Mouse (Mus musculus): Measurements from ENCODE around the gene B3gnt2. TPM values are rescaled to one million over a fixed set of nuclear protein-coding genes. Genes with fewer than 3 reads are reported as not detected.

B3gnt2 gene
- polyA plus RNA-seq, 1 experiment = 13.1 TPM

DNA sequence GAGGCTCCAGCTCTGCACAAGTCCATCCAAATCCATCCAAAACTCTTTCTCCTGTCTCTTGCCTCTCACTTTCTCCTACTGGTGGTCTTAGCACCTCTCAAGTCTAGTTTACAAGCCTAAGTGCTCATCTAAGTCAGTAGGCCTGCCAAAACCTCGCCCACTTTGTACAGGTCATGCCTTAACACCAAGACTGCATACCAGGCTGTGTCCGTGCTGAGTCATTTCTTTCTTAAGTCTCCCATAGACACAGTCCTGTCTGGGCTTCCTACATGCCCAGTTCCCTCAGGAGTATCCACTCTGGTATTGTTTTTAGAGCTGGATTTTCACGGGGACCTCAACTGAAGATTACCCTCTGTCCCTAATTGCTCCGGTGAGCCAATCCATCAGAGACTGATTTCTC is 127.9 kb downstream of the B3gnt2 start:
- TF ChIP-seq TCF12 (IDR thresholded peaks at IDR 0.05; ENCODE audit: insufficient read depth, poor library complexity, severe bottlenecking) = no peak
- Histone ChIP-seq H3K4me2 (ENCODE audit: low read depth) (peak overlapping the region; percentile 19), H3K36me3 (ENCODE audit: control insufficient read depth, insufficient read depth) (no peaks in the 10 kb centered on the region), H3ac (ENCODE audit: control insufficient read depth, insufficient read length) (no peak overlapping the region), H3K4me3 (no peak overlapping the region), H3K27me3 (ENCODE audit: control insufficient read depth, insufficient read depth, insufficient read length) (no peaks in the 10 kb centered on the region), H3K79me2 (ENCODE audit: control insufficient read depth, insufficient read depth) (no peaks in the 10 kb centered on the region)

DNA sequence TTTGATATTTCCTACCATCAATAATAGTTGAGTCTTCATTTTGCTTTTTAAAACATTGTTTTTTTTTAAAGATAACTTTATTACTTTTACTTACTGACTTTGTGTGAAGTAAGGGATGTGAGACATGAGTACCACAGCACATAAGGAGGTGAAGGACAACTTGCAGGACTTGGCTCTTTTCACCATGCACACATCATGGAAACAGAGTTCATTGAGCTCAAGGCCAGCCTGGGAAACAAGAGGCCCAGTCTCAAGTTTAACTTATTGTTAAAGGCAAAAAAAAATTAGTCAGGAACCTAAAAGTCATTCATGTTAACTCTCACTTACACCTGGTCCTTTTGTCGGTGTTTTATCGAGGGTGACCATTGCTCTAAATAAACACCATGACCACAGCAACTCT is 137.7 kb downstream of the B3gnt2 start:
- TF ChIP-seq SRF (IDR thresholded peaks at IDR 0.05; ENCODE audit: control insufficient read depth, insufficient read length, low read depth) = no peak
- TF ChIP-seq CEBPB (IDR thresholded peaks at IDR 0.05; ENCODE audit: insufficient read depth, poor library complexity, severe bottlenecking) = no peak
- no peak for TF ChIP-seq POLR2AphosphoS2 (IDR thresholded peaks at IDR 0.05; ENCODE audit: insufficient read length, low read depth)
- no peak for TF ChIP-seq USF1 (IDR thresholded peaks at IDR 0.05; ENCODE audit: low read depth)
- no peaks in the 10 kb centered on the region for H3K36me3 ChIP-seq (ENCODE audit: control insufficient read depth, insufficient read depth)
- no peak overlapping the region for H3K4me3 ChIP-seq
- no peaks in the 10 kb centered on the region for H3K27me3 ChIP-seq (ENCODE audit: control insufficient read depth, insufficient read depth, insufficient read length)
- H3ac ChIP-seq (ENCODE audit: control insufficient read depth, insufficient read length) = no peak overlapping the region
- no peaks in the 10 kb centered on the region for H3K79me2 ChIP-seq (ENCODE audit: control insufficient read depth, insufficient read depth)
- no peak overlapping the region for H3K4me2 ChIP-seq (ENCODE audit: low read depth)

DNA sequence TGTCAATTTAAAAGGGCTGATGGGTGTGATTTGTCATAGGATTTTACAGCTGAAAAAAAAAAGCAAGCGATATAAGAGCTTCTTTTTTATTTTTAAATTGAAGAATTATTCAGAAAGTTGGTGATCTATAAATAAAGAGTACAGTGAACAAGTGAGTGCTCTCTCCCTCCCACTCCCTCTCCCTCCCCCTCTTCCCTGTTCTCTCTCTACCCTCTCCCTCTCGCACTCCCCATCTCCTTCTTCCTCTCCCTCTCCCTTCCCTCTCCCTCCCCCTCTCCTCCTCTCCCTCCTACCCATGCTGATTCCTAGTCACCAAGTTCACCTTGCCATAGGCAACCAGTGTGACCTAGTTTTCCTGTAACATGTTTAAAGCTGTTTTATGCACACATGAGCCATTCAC is 140.7 kb downstream of the B3gnt2 start:
- Histone ChIP-seq H3ac (ENCODE audit: control insufficient read depth, insufficient read length) (no peak overlapping the region), H3K27me3 (ENCODE audit: control insufficient read depth, insufficient read depth, insufficient read length) (no peaks in the 10 kb centered on the region), H3K4me3 (no peak overlapping the region), H3K79me2 (ENCODE audit: control insufficient read depth, insufficient read depth) (no peaks in the 10 kb centered on the region), H3K4me2 (ENCODE audit: low read depth) (peak overlapping the region; percentile 25), H3K36me3 (ENCODE audit: control insufficient read depth, insufficient read depth) (no peaks in the 10 kb centered on the region)
- TF ChIP-seq POLR2AphosphoS2 (IDR thresholded peaks at IDR 0.05; ENCODE audit: insufficient read length, low read depth) (no peak), TCF3 (IDR thresholded peaks at IDR 0.05; ENCODE audit: insufficient read length, low read depth) (no peak), MAX (IDR thresholded peaks at IDR 0.05; ENCODE audit: low read depth) (no peak), REST (IDR thresholded peaks at IDR 0.05; ENCODE audit: insufficient read depth, insufficient read length) (no peak), SRF (IDR thresholded peaks at IDR 0.05; ENCODE audit: control insufficient read depth, insufficient read length, low read depth) (no peak), TCF12 (IDR thresholded peaks at IDR 0.05; ENCODE audit: insufficient read depth, poor library complexity, severe bottlenecking) (no peak), MYOG (IDR thresholded peaks at IDR 0.05; ENCODE audit: control insufficient read depth in 1 of 3, insufficient read depth in 1 of 3, insufficient read length in 2 of 3, low read depth in 2 of 3) (no peak), USF1 (IDR thresholded peaks at IDR 0.05; ENCODE audit: low read depth) (no peak)

DNA sequence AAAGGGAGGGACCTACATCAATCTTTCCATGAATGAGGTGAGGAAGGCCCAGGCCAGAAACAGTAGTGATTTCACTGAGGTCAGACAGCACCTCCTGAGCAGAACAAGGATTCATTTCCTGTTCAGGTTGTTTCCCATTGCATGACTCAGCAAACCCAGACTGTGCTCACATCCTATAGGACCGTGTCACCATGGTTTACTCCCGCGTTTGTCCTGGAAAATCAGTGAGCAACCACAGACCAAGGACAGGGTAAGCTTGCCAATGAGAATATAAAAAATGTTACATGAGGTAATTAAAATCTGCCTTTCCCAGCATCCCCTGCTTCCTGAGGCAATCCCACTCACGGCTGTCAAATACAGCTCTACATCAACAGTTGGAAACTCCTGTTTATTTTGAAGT is 141.2 kb downstream of the B3gnt2 start:
- Histone ChIP-seq H3K27me3 (ENCODE audit: control insufficient read depth, insufficient read depth, insufficient read length) (no peaks in the 10 kb centered on the region), H3K79me2 (ENCODE audit: control insufficient read depth, insufficient read depth) (no peaks in the 10 kb centered on the region), H3K36me3 (ENCODE audit: control insufficient read depth, insufficient read depth) (no peaks in the 10 kb centered on the region), H3K4me2 (ENCODE audit: low read depth) (peak overlapping the region; percentile 25), H3K4me3 (no peak overlapping the region), H3ac (ENCODE audit: control insufficient read depth, insufficient read length) (no peak overlapping the region)
- TF ChIP-seq CEBPB (IDR thresholded peaks at IDR 0.05; ENCODE audit: insufficient read depth, poor library complexity, severe bottlenecking) (no peak), E2F4 (IDR thresholded peaks at IDR 0.05; ENCODE audit: insufficient read depth) (no peak), TCF12 (IDR thresholded peaks at IDR 0.05; ENCODE audit: insufficient read depth, poor library complexity, severe bottlenecking) (no peak), SRF (IDR thresholded peaks at IDR 0.05; ENCODE audit: control insufficient read depth, insufficient read length, low read depth) (no peak)

DNA sequence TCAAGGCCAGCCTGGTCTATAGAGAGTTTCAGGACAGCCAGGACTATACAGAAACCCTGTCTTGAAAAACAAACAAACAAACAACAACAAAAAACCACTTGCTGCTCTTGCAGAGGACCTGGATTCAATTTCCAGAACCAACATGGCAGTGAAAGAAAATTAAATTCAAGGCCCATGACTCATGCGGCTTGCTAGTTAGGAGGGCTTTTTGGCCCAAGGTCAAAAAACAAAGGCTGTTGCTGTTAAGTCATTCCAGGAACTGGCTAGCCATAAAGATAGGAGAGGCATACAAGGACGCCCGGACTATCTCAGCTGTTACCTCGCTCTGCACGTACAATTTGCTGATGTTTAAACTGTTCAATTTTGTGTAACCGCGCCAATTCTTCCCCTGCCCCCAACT is 142.7 kb downstream of the B3gnt2 start:
- Histone ChIP-seq H3K4me3 (no peak overlapping the region), H3K27me3 (ENCODE audit: control insufficient read depth, insufficient read depth, insufficient read length) (no peaks in the 10 kb centered on the region), H3K36me3 (ENCODE audit: control insufficient read depth, insufficient read depth) (no peaks in the 10 kb centered on the region), H3K79me2 (ENCODE audit: control insufficient read depth, insufficient read depth) (no peaks in the 10 kb centered on the region), H3ac (ENCODE audit: control insufficient read depth, insufficient read length) (no peak overlapping the region), H3K4me2 (ENCODE audit: low read depth) (no peak overlapping the region)
- TF ChIP-seq MAX (IDR thresholded peaks at IDR 0.05; ENCODE audit: low read depth) (no peak), TCF3 (IDR thresholded peaks at IDR 0.05; ENCODE audit: insufficient read length, low read depth) (no peak), USF1 (IDR thresholded peaks at IDR 0.05; ENCODE audit: low read depth) (no peak), POLR2A (IDR thresholded peaks at IDR 0.05; ENCODE audit: insufficient read length, low read depth) (no peak), MYOG (IDR thresholded peaks at IDR 0.05; ENCODE audit: control insufficient read depth in 1 of 3, insufficient read depth in 1 of 3, insufficient read length in 2 of 3, low read depth in 2 of 3) (no peak), CEBPB (IDR thresholded peaks at IDR 0.05; ENCODE audit: insufficient read depth, poor library complexity, severe bottlenecking) (no peak), TCF12 (IDR thresholded peaks at IDR 0.05; ENCODE audit: insufficient read depth, poor library complexity, severe bottlenecking) (no peak), SRF (IDR thresholded peaks at IDR 0.05; ENCODE audit: control insufficient read depth, insufficient read length, low read depth) (no peak), E2F4 (IDR thresholded peaks at IDR 0.05; ENCODE audit: insufficient read depth) (no peak), MYOD1 (IDR thresholded peaks at IDR 0.05; ENCODE audit: control insufficient read depth in 1 of 3, insufficient read length in 2 of 3, low read depth in 2 of 3) (no peak), REST (IDR thresholded peaks at IDR 0.05; ENCODE audit: insufficient read depth, insufficient read length) (no peak), POLR2AphosphoS2 (IDR thresholded peaks at IDR 0.05; ENCODE audit: insufficient read length, low read depth) (no peak)

DNA sequence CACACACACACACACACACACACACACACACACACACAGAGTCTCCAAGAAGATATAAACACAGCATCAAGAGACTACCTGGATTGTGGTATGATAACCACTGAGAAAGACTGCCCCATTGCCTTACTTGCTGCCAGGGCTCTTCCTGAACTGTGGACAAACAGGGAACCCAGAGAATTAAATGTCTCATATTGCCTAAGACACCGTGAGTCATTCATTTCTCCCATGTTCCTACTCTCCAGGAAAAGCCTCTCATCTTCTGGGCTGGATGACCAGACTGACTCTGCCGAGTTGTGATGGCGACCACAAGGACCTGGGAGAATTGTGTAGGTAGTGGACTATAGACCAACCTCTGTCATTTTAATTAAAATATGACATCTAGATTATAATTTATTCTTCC is 149.4 kb downstream of the B3gnt2 start:
- TF ChIP-seq SRF (IDR thresholded peaks at IDR 0.05; ENCODE audit: control insufficient read depth, insufficient read length, low read depth) (no peak), MAX (IDR thresholded peaks at IDR 0.05; ENCODE audit: low read depth) (no peak), REST (IDR thresholded peaks at IDR 0.05; ENCODE audit: insufficient read depth, insufficient read length) (no peak), POLR2A (IDR thresholded peaks at IDR 0.05; ENCODE audit: insufficient read length, low read depth) (no peak), CEBPB (IDR thresholded peaks at IDR 0.05; ENCODE audit: insufficient read depth, poor library complexity, severe bottlenecking) (no peak), TCF12 (IDR thresholded peaks at IDR 0.05; ENCODE audit: insufficient read depth, poor library complexity, severe bottlenecking) (no peak), E2F4 (IDR thresholded peaks at IDR 0.05; ENCODE audit: insufficient read depth) (no peak), USF1 (IDR thresholded peaks at IDR 0.05; ENCODE audit: low read depth) (no peak), POLR2AphosphoS2 (IDR thresholded peaks at IDR 0.05; ENCODE audit: insufficient read length, low read depth) (no peak)
- Histone ChIP-seq H3K4me3 (no peak overlapping the region), H3K79me2 (ENCODE audit: control insufficient read depth, insufficient read depth) (no peaks in the 10 kb centered on the region), H3K4me2 (ENCODE audit: low read depth) (no peak overlapping the region), H3ac (ENCODE audit: control insufficient read depth, insufficient read length) (no peak overlapping the region), H3K36me3 (ENCODE audit: control insufficient read depth, insufficient read depth) (no peaks in the 10 kb centered on the region), H3K27me3 (ENCODE audit: control insufficient read depth, insufficient read depth, insufficient read length) (no peaks in the 10 kb centered on the region)

All from myocyte (in vitro differentiated cells).